Mouse (Mus musculus) erythroblast, embryonic 14.5 days (primary cell): ENCODE data around the gene Eif4h. TPM values are rescaled to one million over a fixed set of nuclear protein-coding genes. Genes with fewer than 3 reads are reported as not detected.
"Not testable (repeated sequence)": the region's sequence is repeated elsewhere in the genome, so short reads cannot be mapped to it uniquely, and the experiment has no call there.

ENCODE experiments used
- H3K27me3 ChIP-seq: 2 replicates; pipeline ENCODE4 v1.6.1; 2012; ENCODE audit warnings: inconsistent platforms; ENCODE audit not compliant: control insufficient read depth
- H3K36me3 ChIP-seq: 2 replicates; pipeline ENCODE4 v1.6.1; 2012; ENCODE audit warnings: mild to moderate bottlenecking, inconsistent platforms; ENCODE audit not compliant: control insufficient read depth
- H3K4me1 ChIP-seq: 2 replicates; pipeline ENCODE4 v1.6.1; 2012; ENCODE audit warnings: inconsistent platforms; ENCODE audit not compliant: control insufficient read depth
- H3K4me3 ChIP-seq: replicated peaks from 2 replicates; pipeline ENCODE3; 2012; ENCODE audit warnings: moderate library complexity, mild to moderate bottlenecking, inconsistent platforms
- H3K9me3 ChIP-seq: 2 replicates; pipeline ENCODE4 v1.6.1; 2012; ENCODE audit warnings: low read length, inconsistent platforms, mixed read lengths; ENCODE audit not compliant: control insufficient read depth
- GATA1 ChIP-seq: IDR thresholded peaks from 2 replicates; pipeline ENCODE4 v1.6.1; 2012; ENCODE audit warnings: low read length, inconsistent platforms, mixed read lengths
- TAL1 ChIP-seq: IDR thresholded peaks from 3 replicates; pipeline ENCODE4 v1.6.1; 2012; ENCODE audit warnings: low read length, inconsistent platforms, mixed read lengths
- polyA plus RNA-seq: library from polyadenylated mRNA; stranded (reverse); fragments of >175 nt; gene quantifications from 2 replicates; pipeline ENCODE4 v1.2.3, GENCODE M21; 2012

Eif4h gene
- polyA plus RNA-seq, 1 experiment = 18.7 TPM

- Histone ChIP-seq H3K27me3 (no peaks in the 10 kb centered on the region; the same call in 1 of the 2 replicates), H3K9me3 (no peaks in the 10 kb centered on the region), H3K4me3 (no peak overlapping the region), H3K4me1 (no peaks in the 10 kb centered on the region), H3K36me3 (no peaks in the 10 kb centered on the region)
- TF ChIP-seq GATA1 (no peak), TAL1 (no peak)
Measured at GRCm38 (mm10) chr5:134656708-134657107, 17.4 kb upstream of the Eif4h start.

GRCm38 (mm10) chr5:134652015-134652414 lies 12.7 kb upstream of the Eif4h start:
- no peaks in the 10 kb centered on the region for H3K36me3 ChIP-seq
- no peaks in the 10 kb centered on the region for H3K9me3 ChIP-seq
- H3K4me3 ChIP-seq = no peak overlapping the region
- peaks cover 2% of the 10 kb centered on the region; the same call in 1 of the 2 replicates for H3K4me1 ChIP-seq
- H3K27me3 ChIP-seq = no peaks in the 10 kb centered on the region; the same call in 1 of the 2 replicates
- TF ChIP-seq TAL1 (no peak), GATA1 (no peak)

GRCm38 (mm10) chr5:134650926-134651325 lies 11.6 kb upstream of the Eif4h start:
- H3K9me3 ChIP-seq = no peaks in the 10 kb centered on the region; the same call in 1 of the 2 replicates
- no peak for TF ChIP-seq GATA1
- TF ChIP-seq TAL1 = no peak

DNA sequence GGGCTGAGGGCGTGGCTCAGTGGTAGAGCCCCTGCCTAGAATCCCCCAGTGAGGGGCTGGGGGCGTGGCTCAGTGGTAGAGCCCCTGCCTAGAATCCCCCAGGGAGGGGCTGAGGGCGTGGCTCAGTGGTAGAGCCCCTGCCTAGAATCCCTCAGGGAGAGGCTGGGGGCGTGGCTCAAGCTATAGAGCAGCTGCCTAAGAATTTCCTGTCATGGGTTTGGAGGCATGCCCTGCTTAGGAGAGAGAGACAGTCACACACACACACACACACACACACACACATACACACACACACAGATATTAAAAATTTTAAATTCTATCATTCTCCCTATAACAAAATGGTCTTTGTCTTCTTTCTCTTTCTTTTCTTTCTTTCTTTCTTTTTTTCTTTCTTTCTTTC lies 9.7 kb upstream of the Eif4h start:
- not testable (repeated sequence) for H3K27me3 ChIP-seq, H3K4me3 ChIP-seq, H3K9me3 ChIP-seq, H3K4me1 ChIP-seq, H3K36me3 ChIP-seq

More at GRCm38 (mm10) chr5:134650926-134651325, 11.6 kb upstream of the Eif4h start:
- H3K4me1 ChIP-seq = peaks cover 2% of the 10 kb centered on the region; the same call in 1 of the 2 replicates
- H3K27me3 ChIP-seq = no peaks in the 10 kb centered on the region; the same call in 1 of the 2 replicates
- H3K4me3 ChIP-seq = no peak overlapping the region
- H3K36me3 ChIP-seq = no peaks in the 10 kb centered on the region

GRCm38 (mm10) chr5:134647394-134647793 lies 8.1 kb upstream of the Eif4h start:
- TF ChIP-seq GATA1 (no peak), TAL1 (no peak)
- H3K4me3 ChIP-seq = no peak overlapping the region

GRCm38 (mm10) chr5:134646461-134646860 lies 7.2 kb upstream of the Eif4h start:
- no peak overlapping the region for H3K4me3 ChIP-seq
- no peaks in the 10 kb centered on the region for H3K27me3 ChIP-seq
- H3K9me3 ChIP-seq = no peaks in the 10 kb centered on the region; the same call in 1 of the 2 replicates
- peaks cover 2% of the 10 kb centered on the region; the same call in 1 of the 2 replicates for H3K4me1 ChIP-seq
- TF ChIP-seq TAL1 (no peak), GATA1 (no peak)
- H3K36me3 ChIP-seq = no peaks in the 10 kb centered on the region

More at GRCm38 (mm10) chr5:134647394-134647793, 8.1 kb upstream of the Eif4h start:
- Histone ChIP-seq H3K36me3 (no peaks in the 10 kb centered on the region), H3K4me1 (peaks cover 2% of the 10 kb centered on the region; the same call in 1 of the 2 replicates), H3K9me3 (no peaks in the 10 kb centered on the region; the same call in 1 of the 2 replicates), H3K27me3 (no peaks in the 10 kb centered on the region; the same call in 1 of the 2 replicates)

- TF ChIP-seq GATA1 = no peak
- no peak for TF ChIP-seq TAL1
- no peaks in the 10 kb centered on the region; the same call in 1 of the 2 replicates for H3K9me3 ChIP-seq
- no peak overlapping the region for H3K4me3 ChIP-seq
- H3K27me3 ChIP-seq = no peaks in the 10 kb centered on the region
- H3K36me3 ChIP-seq = no peaks in the 10 kb centered on the region
- H3K4me1 ChIP-seq = peaks cover 7% of the 10 kb centered on the region
Measured at GRCm38 (mm10) chr5:134644643-134645118, 5.4 kb upstream of the Eif4h start.

DNA sequence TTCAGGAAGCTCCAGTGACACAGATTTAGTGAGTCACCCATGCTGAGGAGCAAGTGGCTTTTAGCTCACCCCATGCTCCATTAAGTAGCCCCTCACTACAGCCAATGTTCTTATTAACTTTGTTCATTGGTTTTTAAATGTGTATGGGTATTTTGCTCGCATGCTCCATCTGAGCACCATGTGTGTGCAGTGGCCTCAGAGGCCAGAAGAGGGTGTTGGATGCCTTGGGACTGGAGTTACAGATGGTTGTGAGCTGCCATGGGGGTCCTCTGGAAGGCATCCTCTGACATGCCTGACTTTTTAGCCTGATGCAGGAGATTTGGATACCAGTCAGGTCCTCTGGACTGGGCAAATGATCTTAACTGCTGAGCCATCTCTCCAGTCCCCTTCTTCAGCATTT lies 4.8 kb upstream of the Eif4h start:
- H3K36me3 ChIP-seq = no peaks in the 10 kb centered on the region
- TF ChIP-seq GATA1 (no peak), TAL1 (no peak)
- no peaks in the 10 kb centered on the region for H3K27me3 ChIP-seq
- no peak overlapping the region for H3K4me3 ChIP-seq
- no peaks in the 10 kb centered on the region; the same call in 1 of the 2 replicates for H3K9me3 ChIP-seq
- peaks cover 11% of the 10 kb centered on the region for H3K4me1 ChIP-seq

GRCm38 (mm10) chr5:134640371-134640770 lies 1.1 kb upstream of the Eif4h start:
- peaks cover 25% of the 10 kb centered on the region for H3K4me1 ChIP-seq
- H3K4me3 ChIP-seq = no peak overlapping the region
- H3K36me3 ChIP-seq = peaks cover 21% of the 10 kb centered on the region
- TF ChIP-seq TAL1 = no peak
- no peak for TF ChIP-seq GATA1
- H3K9me3 ChIP-seq = no peaks in the 10 kb centered on the region
- H3K27me3 ChIP-seq = no peaks in the 10 kb centered on the region
